22 mouse cellular contexts compared by ENCODE assay signal in genomic region chr2:151564986-151565385, GRCm38 (mm10). TPM values are rescaled to one million over a fixed set of nuclear protein-coding genes. Genes with fewer than 3 reads are reported as not detected.
DNase-seq lines count a peak whose midpoint lies in the region; ATAC-seq and TF ChIP-seq lines count a peak whose summit lies in the region.
"Had no signal": no experiment of that assay in that cellular context is flagged by ENCODE, and none has a peak within 500 bp of the region (broad histone marks: within the 10 kb centered on the region; RNA-seq: fewer than 3 reads in every experiment).

No protein-coding gene starts in this region.

- no peak overlapping the region for H3K4me3 ChIP-seq in lung, postnatal 0 days (ENCODE audit: low read depth, low read length)
- H3K4me3 ChIP-seq: embryonic facial prominence, embryonic 15.5 days; hindbrain, embryonic 13.5 days had no signal

- no peaks in the 10 kb centered on the region for H3K27me3 ChIP-seq in lung, postnatal 0 days (replicated peaks; ENCODE audit: insufficient read depth, low read length)
- H3K27me3 ChIP-seq: embryonic facial prominence, embryonic 15.5 days; hindbrain, embryonic 13.5 days had no signal

- no peak overlapping the region for H3K27ac ChIP-seq in lung, postnatal 0 days (ENCODE audit: low read length)
- H3K27ac ChIP-seq: embryonic facial prominence, embryonic 15.5 days; hindbrain, embryonic 13.5 days; liver, embryonic 14.5 days; macrophage had no signal

- peak; percentile 15 for ATAC-seq in frontal cortex, adult (ENCODE audit: low TSS enrichment)
- ATAC-seq in lung, postnatal 0 days, result 0 out of 2 replicates have a peak, but pooled peaks have one; percentile 26
- ATAC-seq: inflammation-experienced regulatory T-cells, adult 6 months had no signal

- no peaks in the 10 kb centered on the region for H3K9me3 ChIP-seq in lung, postnatal 0 days (ENCODE audit: low read length)
- H3K9me3 ChIP-seq: embryonic facial prominence, embryonic 15.5 days; G1E; hindbrain, embryonic 13.5 days had no signal

- peaks cover 32% of the 10 kb centered on the region; the same call in 1 of the 2 replicates for H3K36me3 ChIP-seq in lung, postnatal 0 days (ENCODE audit: insufficient read depth, low read length)

- TF ChIP-seq CTCF in lung, postnatal 0 days (IDR thresholded peaks at IDR 0.05), result no peak

- DNase-seq in adrenal gland, adult 2 months, result peak; percentile 60
- DNase-seq in adrenal gland, adult 18-20 months (ENCODE audit: low spot score in 2 of 2), result no peak
- DNase-seq in frontal cortex, postnatal 36 days (ENCODE audit: low spot score in 2 of 2), result no peak
- DNase-seq in lung, postnatal 0 days (ENCODE audit: low spot score), result no peak
- DNase-seq in lung, adult 18-20 months, result no peak
- DNase-seq in fibroblast of lung, adult 2 months (ENCODE audit: low read depth), result peak; percentile 45
- DNase-seq in cerebellum, postnatal 14 days, result no peak
- DNase-seq: cerebellum, adult 8-10 months; heart, postnatal 14 days; kidney, adult 8-10 months; kidney, postnatal 14 days; right cerebral cortex, postnatal 25 days had no signal

- H3K4me1 ChIP-seq in lung, postnatal 0 days (ENCODE audit: insufficient read depth, low read depth, low read length), result no peaks in the 10 kb centered on the region
- H3K4me1 ChIP-seq: embryonic facial prominence, embryonic 15.5 days; hindbrain, embryonic 13.5 days had no signal

- TF ChIP-seq EP300 in lung, postnatal 0 days (IDR thresholded peaks at IDR 0.05), result no peak

- no peak overlapping the region for H3K4me2 ChIP-seq in lung, postnatal 0 days (replicated peaks; ENCODE audit: low read depth, low read length)
- H3K4me2 ChIP-seq: embryonic facial prominence, embryonic 15.5 days; heart, embryonic 11.5 days; hindbrain, embryonic 13.5 days; midbrain, embryonic 11.5 days had no signal

- 44% methylated on average over 3 of the region's 3 CpGs for WGBS in lung, postnatal 0 days

- no peak overlapping the region for H3K9ac ChIP-seq in lung, postnatal 0 days (replicated peaks; ENCODE audit: low read depth)
- H3K9ac ChIP-seq: embryonic facial prominence, embryonic 15.5 days; hindbrain, embryonic 13.5 days; liver, embryonic 14.5 days had no signal

RNA-seq across cellular contexts. Expression of gene Sdcbp2, which starts 7.4 kb away (rescaled TPM):
- total RNA-seq in adrenal gland, adult 2 months (2021), result 1 to 10 TPM in 1 of 2 experiments, under 1 TPM in 1; 0.81 to 1.2 TPM
- polyA plus RNA-seq in adrenal gland, adult 2 months (2012; rRNA removed), result 0.47 and 0.57 TPM in 2 replicates
- total RNA-seq in adrenal gland, adult 18-20 months (2021), result 1 to 10 TPM in 1 of 2 experiments, under 1 TPM in 1; 0.80 to 2.0 TPM
- polyA plus RNA-seq in lung, postnatal 0 days (2015; fragmentation: Nextera tagmentation; extraction: Ambion mirVana), result 1.6 and 2.5 TPM in 2 replicates
- total RNA-seq: G1E; granulocyte monocyte progenitor cell, adult 5-6 weeks had no signal
- polyA plus RNA-seq: macrophage had no signal

RNA-seq across cellular contexts. Expression of gene Fkbp1a, which starts 22.7 kb away (rescaled TPM):
- total RNA-seq in adrenal gland, adult 2 months (2021), result 100 to 1,000 TPM; 226 to 292 TPM
- polyA plus RNA-seq in adrenal gland, adult 2 months (2012; rRNA removed), result 80.0 and 99.4 TPM in 2 replicates
- total RNA-seq in adrenal gland, adult 18-20 months (2021), result 100 to 1,000 TPM; 257 to 301 TPM
- 686 and 696 TPM in 2 replicates for polyA plus RNA-seq in lung, postnatal 0 days (2015; fragmentation: Nextera tagmentation; extraction: Ambion mirVana)

Comparison
In these comparisons a context has a peak if more than half of its experiments do, and no peak if none do; other contexts are left out.
1. DNase-seq: peak in adrenal gland, adult 2 months (single experiment) and fibroblast of lung, adult 2 months (single experiment); none in adrenal gland, adult 18-20 months (0 of 2), frontal cortex, postnatal 36 days (0 of 2), lung, postnatal 0 days (single experiment), lung, adult 18-20 months (0 of 2) and cerebellum, postnatal 14 days (0 of 2).